Mouse (Mus musculus) liver, embryonic 14.5 days (tissue): ENCODE data around the gene Stat2. TPM values are rescaled to one million over a fixed set of nuclear protein-coding genes. Genes with fewer than 3 reads are reported as not detected.

Experiments
- ATAC-seq: fragments of 200-750 bp; cut with Nextera tagmentation; 2 replicates; pipeline ENCODE4 v1.8.0; 2017; ENCODE audit warnings: moderate number of reproducible peaks, mild to moderate bottlenecking, moderate library complexity; ENCODE audit not compliant: insufficient read depth
- DNase-seq, 3 experiments: peaks; one replicate each; pipeline ENCODE4 v3.0.0-alpha.2; 2012 to 2013; ENCODE audit warnings: low read depth in 3 of 3, low spot score in 3 of 3
- H3K27ac ChIP-seq: fragments of 300-500 bp; sonication (generic); 2 replicates; pipeline ENCODE4 v1.5.1; 2014; ENCODE audit warnings: moderate library complexity, mild to moderate bottlenecking, control low read depth, inconsistent platforms
- H3K27me3 ChIP-seq: fragments of 300-500 bp; sonication (generic); 2 replicates; pipeline ENCODE4 v1.6.1; 2014; ENCODE audit warnings: mild to moderate bottlenecking, low read length, moderate library complexity; ENCODE audit not compliant: control insufficient read depth, insufficient read depth
- H3K36me3 ChIP-seq: fragments of 300-500 bp; sonication (generic); replicated peaks from 2 replicates; pipeline ENCODE4 v1.6.1; 2014; ENCODE audit warnings: low read depth; ENCODE audit not compliant: control insufficient read depth, insufficient read depth
- H3K4me1 ChIP-seq, 2 experiments: fragments of 200-500 bp in 1 of 2; fragments of 300-500 bp in 1 of 2; sonication (generic) in 1 of 2; replicated peaks; 2 replicates each; pipeline ENCODE4 v1.6.1; 2012 to 2014; ENCODE audit warnings: antibody characterized with exemption in 1 of 2, inconsistent platforms in 1 of 2, low read length in 1 of 2; ENCODE audit not compliant: control insufficient read depth in 2 of 2, insufficient read depth in 2 of 2
- H3K4me2 ChIP-seq: fragments of 300-500 bp; sonication (generic); 2 replicates; pipeline ENCODE4 v1.6.1; 2014; ENCODE audit warnings: low read depth, mild to moderate bottlenecking, control low read depth, moderate library complexity
- H3K4me3 ChIP-seq, 2 experiments: fragments of 200-500 bp in 1 of 2; fragments of 300-500 bp in 1 of 2; sonication (generic) in 1 of 2; 2 replicates each; pipeline ENCODE4 v1.5.1; 2012 to 2014; ENCODE audit warnings: low read depth in 2 of 2, low read length in 2 of 2, mild to moderate bottlenecking in 2 of 2, control low read depth in 1 of 2, inconsistent platforms in 1 of 2, moderate library complexity in 1 of 2; ENCODE audit not compliant: insufficient read depth in 1 of 2
- H3K9ac ChIP-seq: fragments of 300-500 bp; sonication (generic); replicated peaks from 2 replicates; pipeline ENCODE4 v1.6.1; 2014; ENCODE audit warnings: mild to moderate bottlenecking, control low read depth, moderate library complexity
- H3K9me3 ChIP-seq: fragments of 300-500 bp; sonication (generic); 2 replicates; pipeline ENCODE4 v1.6.1; 2016; ENCODE audit warnings: low read length, mixed read lengths; ENCODE audit not compliant: control insufficient read depth
- CTCF ChIP-seq: IDR thresholded peaks from 2 replicates; pipeline ENCODE4 v1.5.1; 2016; ENCODE audit warnings: antibody characterized with exemption, low read depth, control low read depth
- EP300 ChIP-seq: IDR thresholded peaks from 2 replicates; pipeline ENCODE4 v1.6.1; 2016; ENCODE audit warnings: antibody characterized with exemption, low read depth
- WGBS: fragments of 180-500 bp; shearing (Covaris S2); extraction: QIAGEN DNeasy Blood & Tissue Kit; methylation state at CpG from one replicate; pipeline ENCODE4 v1.1.7; 2014; ENCODE audit not compliant: insufficient replicate concordance; 5-methylcytosine and 5-hydroxymethylcytosine counted together
- polyA plus RNA-seq, 2 experiments: library from polyadenylated mRNA; depleted of rRNA in 1 of 2; stranded (reverse) in 1 of 2; unstranded in 1 of 2; fragments of >200 nt; fragmentation: Nextera tagmentation in 1 of 2; extraction: Ambion mirVana in 1 of 2; gene quantifications; 2 replicates each; pipeline versions ENCODE4 v1.2.1 to v1.2.3; 2012 to 2014

Stat2 gene
- polyA plus RNA-seq, 2 experiments = 4.2 to 6.4 TPM

GRCm38 (mm10) chr10:128236321-128236720 is 34.0 kb upstream of the Stat2 start:
- Histone ChIP-seq H3K9ac (no peak overlapping the region), H3K9me3 (no peaks in the 10 kb centered on the region), H3K36me3 (peaks cover 14% of the 10 kb centered on the region), H3K4me3 (no peak overlapping the region), H3K27ac (no peak overlapping the region), H3K4me1 (peaks cover 2 to 18% of the 10 kb centered on the region in 2 experiments; a peak in 3 of 4 replicates), H3K27me3 (no peaks in the 10 kb centered on the region), H3K4me2 (no peak overlapping the region)
- TF ChIP-seq EP300 (no peak), CTCF (no peak)
- DNase-seq = no peak
- 68% methylated on average over 4 of the region's 4 CpGs for WGBS
- no peak for ATAC-seq

- DNase-seq (no peak), ATAC-seq (no peak)
- Histone ChIP-seq H3K9ac (no peak overlapping the region), H3K27me3 (no peaks in the 10 kb centered on the region), H3K4me2 (no peak overlapping the region), H3K4me3 (no peak overlapping the region), H3K9me3 (no peaks in the 10 kb centered on the region), H3K36me3 (peaks cover 27% of the 10 kb centered on the region), H3K4me1 (peaks cover 2 to 16% of the 10 kb centered on the region in 2 experiments; a peak in 3 of 4 replicates), H3K27ac (no peak overlapping the region)
- 72% methylated on average over 15 of the region's 15 CpGs for WGBS
- TF ChIP-seq CTCF (no peak), EP300 (no peak)
Observed at GRCm38 (mm10) chr10:128237807-128238480, 32.4 kb upstream of the Stat2 start.

- 69% methylated on average over 4 of the region's 4 CpGs for WGBS
- no peak for ATAC-seq
Observed at GRCm38 (mm10) chr10:128239140-128239539, 31.2 kb upstream of the Stat2 start.

GRCm38 (mm10) chr10:128240131-128240530 is 30.2 kb upstream of the Stat2 start:
- TF ChIP-seq EP300 = no peak
- peaks cover 42% of the 10 kb centered on the region for H3K36me3 ChIP-seq
- no peaks in the 10 kb centered on the region for H3K9me3 ChIP-seq
- DNase-seq = no peak
- no peaks in the 10 kb centered on the region for H3K27me3 ChIP-seq
- WGBS = 46% methylated on average over 18 of the region's 18 CpGs
- H3K4me3 ChIP-seq = no peak overlapping the region
- no peak overlapping the region for H3K4me2 ChIP-seq
- peaks cover 0 to 9% of the 10 kb centered on the region in 2 experiments; a peak in 2 of 4 replicates for H3K4me1 ChIP-seq
- no peak for ATAC-seq
- H3K9ac ChIP-seq = no peak overlapping the region
- H3K27ac ChIP-seq = no peak overlapping the region

More at GRCm38 (mm10) chr10:128239140-128239539, 31.2 kb upstream of the Stat2 start:
- Histone ChIP-seq H3K27me3 (no peaks in the 10 kb centered on the region), H3K36me3 (peaks cover 32% of the 10 kb centered on the region), H3K27ac (no peak overlapping the region), H3K9ac (no peak overlapping the region), H3K4me3 (no peak overlapping the region), H3K9me3 (no peaks in the 10 kb centered on the region), H3K4me2 (no peak overlapping the region), H3K4me1 (peaks cover 0 to 11% of the 10 kb centered on the region in 2 experiments; a peak in 2 of 4 replicates)
- no peak for DNase-seq
- TF ChIP-seq CTCF (no peak), EP300 (no peak)

GRCm38 (mm10) chr10:128243252-128243651 is 27.1 kb upstream of the Stat2 start:
- Histone ChIP-seq H3K4me3 (no peak overlapping the region), H3K4me1 (peaks cover 0 to 5% of the 10 kb centered on the region in 2 experiments; a peak in 2 of 4 replicates), H3K36me3 (peaks cover 73% of the 10 kb centered on the region), H3K4me2 (no peak overlapping the region), H3K27me3 (no peaks in the 10 kb centered on the region), H3K9ac (no peak overlapping the region), H3K27ac (no peak overlapping the region), H3K9me3 (no peaks in the 10 kb centered on the region)
- DNase-seq = no peak
- TF ChIP-seq CTCF (no peak), EP300 (no peak)
- 92% methylated on average over 8 of the region's 8 CpGs for WGBS
- ATAC-seq = no peak
